Mouse (Mus musculus) intestine, embryonic 15.5 days (tissue): ENCODE measurements around the gene Sumo2. TPM values are rescaled to one million over a fixed set of nuclear protein-coding genes. Genes with fewer than 3 reads are reported as not detected.
"Not testable (repeated sequence)": the region's sequence is repeated elsewhere in the genome, so short reads cannot be mapped to it uniquely, and the experiment has no call there.

Source experiments
- ATAC-seq: fragments of 200-750 bp; cut with Nextera tagmentation; 2 replicates; pipeline ENCODE4 v1.8.0; 2017; ENCODE audit warnings: moderate TSS enrichment, moderate library complexity
- H3K27ac ChIP-seq: fragments of 300-500 bp; sonication (generic); 2 replicates; pipeline ENCODE4 v1.5.1; 2015; ENCODE audit warnings: mild to moderate bottlenecking, inconsistent platforms
- H3K27me3 ChIP-seq: fragments of 300-500 bp; sonication (generic); replicated peaks from 2 replicates; pipeline ENCODE4 v1.6.1; 2015; ENCODE audit warnings: inconsistent platforms
- H3K36me3 ChIP-seq: fragments of 300-500 bp; sonication (generic); 2 replicates; pipeline ENCODE4 v1.6.1; 2015; ENCODE audit warnings: inconsistent platforms
- H3K4me1 ChIP-seq: fragments of 300-500 bp; sonication (generic); replicated peaks from 2 replicates; pipeline ENCODE4 v1.6.1; 2015; ENCODE audit warnings: inconsistent platforms
- H3K4me2 ChIP-seq: fragments of 300-500 bp; sonication (generic); replicated peaks from 2 replicates; pipeline ENCODE4 v1.6.1; 2015; ENCODE audit warnings: mild to moderate bottlenecking, inconsistent platforms
- H3K4me3 ChIP-seq: fragments of 300-500 bp; sonication (generic); replicated peaks from 2 replicates; pipeline ENCODE4 v1.5.1; 2015; ENCODE audit warnings: inconsistent platforms
- H3K9ac ChIP-seq: fragments of 300-500 bp; sonication (generic); 2 replicates; pipeline ENCODE4 v1.6.1; 2015; ENCODE audit warnings: inconsistent platforms
- H3K9me3 ChIP-seq: fragments of 300-500 bp; sonication (generic); 2 replicates; pipeline ENCODE4 v1.6.1; 2016; ENCODE audit warnings: inconsistent platforms
- WGBS: fragments of 180-500 bp; shearing (Covaris S2); methylation state at CpG from one replicate; pipeline ENCODE4 v1.1.7; 2015; 5-methylcytosine and 5-hydroxymethylcytosine counted together
- polyA plus RNA-seq: library from polyadenylated mRNA; unstranded; fragments of >200 nt; fragmentation: Nextera tagmentation; extraction: Ambion mirVana; gene quantifications from 2 replicates; pipeline ENCODE4 v1.2.1, GENCODE M21; 2015

The Sumo2 gene
- polyA plus RNA-seq, 1 experiment from 2014 or later, result 860 TPM

DNA sequence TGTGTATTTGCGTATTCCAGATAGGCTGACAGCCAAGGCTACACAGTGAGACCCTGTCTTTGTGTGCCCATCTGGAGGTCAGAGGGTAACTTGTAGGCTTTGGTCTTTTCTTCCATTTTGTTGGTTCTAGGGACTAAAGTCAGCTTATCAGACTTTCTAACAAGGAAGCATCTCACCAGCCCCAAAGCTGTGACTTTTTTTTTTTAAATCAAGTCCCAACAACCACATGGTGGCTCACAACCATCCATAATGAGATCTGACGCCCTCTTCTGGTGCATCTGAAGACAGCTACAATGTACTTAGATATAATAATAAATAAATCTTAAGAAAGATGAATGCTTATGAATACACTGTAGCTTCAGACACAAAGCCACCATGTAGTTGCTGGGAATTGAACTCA, 2.0 kb upstream of the Sumo2 start:
- Histone ChIP-seq H3K27me3 (no peaks in the 10 kb centered on the region), H3K9ac (no peak overlapping the region), H3K4me3 (no peak overlapping the region), H3K36me3 (peaks cover under 1% of the 10 kb centered on the region), H3K27ac (no peak overlapping the region), H3K4me2 (no peak overlapping the region), H3K4me1 (0 out of 2 replicates have a peak, but pooled peaks cover 3% of the 10 kb centered on the region), H3K9me3 (no peaks in the 10 kb centered on the region)
- no peak for ATAC-seq
- 69% methylated on average over 2 of the region's 2 CpGs for WGBS

GRCm38 (mm10) chr11:115536856-115537568, 936 bp upstream of the Sumo2 start:
- H3K9ac ChIP-seq, result no peak overlapping the region
- H3K4me3 ChIP-seq, result no peak overlapping the region
- peaks cover 11% of the 10 kb centered on the region for H3K36me3 ChIP-seq
- H3K27ac ChIP-seq, result peak overlapping the region; percentile 100
- no peak; the same call in 1 of the 2 replicates for ATAC-seq
- H3K27me3 ChIP-seq, result no peaks in the 10 kb centered on the region
- H3K4me1 ChIP-seq, result 0 out of 2 replicates have a peak, but pooled peaks cover 6% of the 10 kb centered on the region
- no peaks in the 10 kb centered on the region for H3K9me3 ChIP-seq
- 88% methylated on average over 10 of the region's 10 CpGs for WGBS
- peak overlapping the region; percentile 68; the same call in 1 of the 2 replicates for H3K4me2 ChIP-seq

- peak; percentile 81 for ATAC-seq
- H3K4me2 ChIP-seq, result peak overlapping the region; percentile 68
- H3K27me3 ChIP-seq, result no peaks in the 10 kb centered on the region
- H3K4me3 ChIP-seq, result peak overlapping the region; percentile 94
- WGBS, result under 1% methylated on average over 49 of the region's 84 CpGs
- H3K9me3 ChIP-seq, result no peaks in the 10 kb centered on the region
- H3K4me1 ChIP-seq, result 0 out of 2 replicates have a peak, but pooled peaks cover 6% of the 10 kb centered on the region
- peak overlapping the region; percentile 100 for H3K27ac ChIP-seq
- H3K36me3 ChIP-seq, result peaks cover 17% of the 10 kb centered on the region
- peak overlapping the region; percentile 98 for H3K9ac ChIP-seq
Observed at GRCm38 (mm10) chr11:115535401-115536037, 557 bp downstream of the Sumo2 start.

GRCm38 (mm10) chr11:115534759-115535371, 1.2 kb downstream of the Sumo2 start:
- 2% methylated on average over 11 of the region's 11 CpGs for WGBS
- peak overlapping the region; percentile 94 for H3K4me3 ChIP-seq
- peak overlapping the region; percentile 100 for H3K27ac ChIP-seq

DNA sequence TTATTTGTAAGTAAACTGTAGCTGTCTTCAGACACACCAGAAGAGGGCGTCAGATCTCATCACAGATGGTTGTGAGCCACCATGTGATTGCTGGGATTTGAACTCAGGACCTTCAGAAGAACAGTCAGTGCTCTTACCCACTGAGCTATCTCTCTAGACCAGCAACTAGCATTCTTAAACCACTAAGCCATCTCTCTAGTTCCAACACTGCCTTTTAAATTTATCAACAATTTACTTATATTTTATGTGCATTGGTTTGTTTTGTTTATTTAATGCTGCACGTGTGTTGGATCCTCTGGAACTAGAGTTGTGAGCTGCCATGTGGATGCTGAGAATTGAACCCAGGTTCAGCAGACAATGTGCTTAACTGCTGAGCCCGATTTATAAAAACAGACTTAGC, 9.6 kb downstream of the Sumo2 start:
- 73% methylated on average over 3 of the region's 3 CpGs for WGBS
- not testable (repeated sequence) for H3K9me3 ChIP-seq, ATAC-seq, H3K4me1 ChIP-seq, H3K27ac ChIP-seq, H3K4me3 ChIP-seq, H3K4me2 ChIP-seq, H3K27me3 ChIP-seq, H3K9ac ChIP-seq
- peaks cover 30% of the 10 kb centered on the region for H3K36me3 ChIP-seq

More at GRCm38 (mm10) chr11:115534759-115535371, 1.2 kb downstream of the Sumo2 start:
- Histone ChIP-seq H3K9ac (peak overlapping the region; percentile 98), H3K4me1 (0 out of 2 replicates have a peak, but pooled peaks cover 6% of the 10 kb centered on the region), H3K4me2 (peak overlapping the region; percentile 68), H3K36me3 (peaks cover 17% of the 10 kb centered on the region), H3K9me3 (no peaks in the 10 kb centered on the region), H3K27me3 (no peaks in the 10 kb centered on the region)
- ATAC-seq, result no peak

DNA sequence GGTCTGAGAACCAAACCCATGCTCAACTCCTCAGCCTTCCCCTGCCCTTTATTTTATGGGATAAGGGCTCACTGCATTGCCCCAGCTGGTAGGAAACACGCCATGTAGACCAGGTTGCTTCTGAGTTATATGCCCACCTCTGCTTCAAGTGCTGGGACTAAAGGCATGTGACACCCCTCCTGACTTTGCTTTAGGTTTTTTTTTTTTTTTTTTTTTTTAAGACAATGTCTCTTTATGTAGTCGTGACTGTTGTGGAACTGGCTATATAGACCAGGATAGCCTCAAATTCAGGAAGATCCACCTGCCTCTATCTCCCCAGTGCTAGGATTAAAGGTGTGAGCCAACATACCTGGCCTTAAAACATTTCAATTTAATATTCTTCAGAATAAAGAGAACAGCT, 13.4 kb downstream of the Sumo2 start:
- no peaks in the 10 kb centered on the region for H3K27me3 ChIP-seq
- 73% methylated on average over 2 of the region's 2 CpGs for WGBS
- no peaks in the 10 kb centered on the region for H3K9me3 ChIP-seq
- peaks cover 25% of the 10 kb centered on the region for H3K36me3 ChIP-seq
- H3K9ac ChIP-seq, result no peak overlapping the region
- no peak overlapping the region for H3K27ac ChIP-seq
- H3K4me2 ChIP-seq, result no peak overlapping the region
- ATAC-seq, result no peak
- no peaks in the 10 kb centered on the region for H3K4me1 ChIP-seq
- no peak overlapping the region for H3K4me3 ChIP-seq

DNA sequence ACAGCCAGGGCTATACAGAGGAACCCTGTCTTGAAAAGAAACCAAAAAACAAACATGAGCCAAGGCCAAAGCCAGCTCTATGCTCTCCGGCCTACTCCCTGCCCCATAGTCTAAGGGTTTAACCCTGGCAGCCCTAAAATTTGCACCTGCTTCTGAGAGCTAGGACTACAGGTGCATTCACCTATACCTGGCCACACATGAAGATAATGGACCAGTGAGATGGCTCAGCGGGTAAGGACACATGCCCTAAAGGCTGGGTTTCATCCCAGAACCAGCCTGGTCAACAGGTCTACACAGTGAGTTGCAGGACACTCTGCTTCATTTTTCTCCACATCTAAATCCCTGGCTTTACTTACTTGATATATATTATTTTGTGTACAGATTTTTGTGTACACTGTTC, 13.8 kb downstream of the Sumo2 start:
- no peaks in the 10 kb centered on the region for H3K9me3 ChIP-seq
- no peak overlapping the region for H3K4me3 ChIP-seq
- no peaks in the 10 kb centered on the region for H3K27me3 ChIP-seq
- no peak overlapping the region for H3K27ac ChIP-seq
- H3K9ac ChIP-seq, result no peak overlapping the region
- peaks cover 25% of the 10 kb centered on the region for H3K36me3 ChIP-seq
- H3K4me2 ChIP-seq, result no peak overlapping the region
- no peaks in the 10 kb centered on the region for H3K4me1 ChIP-seq
- ATAC-seq, result no peak
- WGBS, result 86% methylated on average over 2 of the region's 2 CpGs

DNA sequence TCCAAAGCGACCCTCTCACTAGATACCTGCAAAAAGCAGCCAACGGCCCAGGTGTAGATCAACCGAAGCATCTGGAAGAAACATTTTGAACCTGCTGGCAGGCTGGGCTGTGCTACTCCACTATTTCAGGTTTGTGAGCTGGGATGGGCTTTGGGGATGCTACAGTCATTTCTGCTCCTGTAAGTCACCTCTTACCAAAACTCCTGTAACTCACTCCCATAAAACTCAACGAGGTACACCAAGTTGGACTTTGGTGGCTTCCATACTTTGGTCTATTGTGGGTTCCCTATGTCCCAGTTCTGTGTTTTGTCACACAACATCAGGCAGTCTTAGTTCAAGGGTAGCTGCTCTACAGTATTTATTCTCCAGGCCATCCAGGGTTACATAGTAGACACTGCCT, 15.0 kb downstream of the Sumo2 start:
- no peak overlapping the region for H3K27ac ChIP-seq
- WGBS, result 78% methylated on average over 4 of the region's 4 CpGs
- no peaks in the 10 kb centered on the region for H3K27me3 ChIP-seq
- no peak overlapping the region for H3K4me2 ChIP-seq
- H3K4me3 ChIP-seq, result no peak overlapping the region
- peaks cover 18% of the 10 kb centered on the region for H3K36me3 ChIP-seq
- H3K4me1 ChIP-seq, result no peaks in the 10 kb centered on the region
- H3K9ac ChIP-seq, result no peak overlapping the region
- ATAC-seq, result no peak
- no peaks in the 10 kb centered on the region for H3K9me3 ChIP-seq

DNA sequence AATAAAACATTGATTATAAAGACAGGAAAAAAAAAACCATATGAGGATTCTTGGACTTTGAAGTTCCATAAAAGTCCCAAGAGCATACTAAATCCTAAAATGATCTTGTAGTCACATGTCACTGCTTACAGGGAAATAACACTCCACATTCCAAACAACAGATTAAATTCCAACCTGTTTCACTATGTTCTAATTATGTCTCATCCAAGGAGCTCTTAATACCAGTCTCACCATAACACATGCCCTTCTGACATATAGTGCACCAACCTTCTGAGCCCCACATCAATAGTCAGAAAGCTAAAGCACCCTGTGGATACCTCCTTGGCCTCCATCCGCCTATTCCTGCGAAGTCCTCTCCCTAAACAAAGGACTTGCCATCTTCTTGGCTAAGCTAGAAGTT, 15.9 kb downstream of the Sumo2 start:
- Histone ChIP-seq H3K9me3 (no peaks in the 10 kb centered on the region), H3K4me3 (no peak overlapping the region), H3K36me3 (peaks cover 10% of the 10 kb centered on the region), H3K27ac (no peak overlapping the region), H3K9ac (no peak overlapping the region), H3K27me3 (no peaks in the 10 kb centered on the region), H3K4me2 (no peak overlapping the region), H3K4me1 (no peaks in the 10 kb centered on the region)
- 78% methylated on average over 2 of the region's 2 CpGs for WGBS
- ATAC-seq, result no peak

DNA sequence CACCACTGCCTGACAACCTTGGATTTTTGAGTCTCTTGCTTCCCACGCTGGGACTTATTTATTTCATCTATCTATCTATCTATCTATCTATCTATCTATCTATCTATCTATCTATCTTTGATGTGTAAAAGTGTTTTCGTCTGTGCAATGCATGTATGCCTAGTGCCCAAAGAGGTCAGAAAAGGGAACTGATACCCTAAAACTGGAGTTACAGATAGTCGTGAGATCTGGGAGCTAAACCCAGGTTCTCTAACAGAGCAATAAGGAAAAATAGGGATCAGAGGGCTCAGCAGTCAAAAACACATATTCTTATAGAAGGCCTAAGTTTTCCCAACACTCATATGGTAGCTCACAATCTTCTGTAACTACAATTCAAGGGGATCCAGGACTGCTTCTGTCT, 16.5 kb downstream of the Sumo2 start:
- no peak overlapping the region for H3K4me3 ChIP-seq
- no peaks in the 10 kb centered on the region for H3K9me3 ChIP-seq
- no peaks in the 10 kb centered on the region for H3K27me3 ChIP-seq
- H3K27ac ChIP-seq, result no peak overlapping the region
- WGBS, result 86% methylated on average over 3 of the region's 3 CpGs
- H3K4me2 ChIP-seq, result no peak overlapping the region
- no peak overlapping the region for H3K9ac ChIP-seq
- 0 out of 2 replicates have a peak, but pooled peaks cover 7% of the 10 kb centered on the region for H3K36me3 ChIP-seq
- no peaks in the 10 kb centered on the region for H3K4me1 ChIP-seq
- ATAC-seq, result no peak

- Histone ChIP-seq H3K4me1 (no peaks in the 10 kb centered on the region), H3K9ac (no peak overlapping the region), H3K36me3 (0 out of 2 replicates have a peak, but pooled peaks cover 5% of the 10 kb centered on the region), H3K4me2 (no peak overlapping the region), H3K27ac (no peak overlapping the region), H3K27me3 (no peaks in the 10 kb centered on the region), H3K4me3 (no peak overlapping the region), H3K9me3 (no peaks in the 10 kb centered on the region)
- ATAC-seq, result no peak
- 66% methylated on average over 9 of the region's 9 CpGs for WGBS
Observed at GRCm38 (mm10) chr11:115518693-115519092, 17.4 kb downstream of the Sumo2 start.

DNA sequence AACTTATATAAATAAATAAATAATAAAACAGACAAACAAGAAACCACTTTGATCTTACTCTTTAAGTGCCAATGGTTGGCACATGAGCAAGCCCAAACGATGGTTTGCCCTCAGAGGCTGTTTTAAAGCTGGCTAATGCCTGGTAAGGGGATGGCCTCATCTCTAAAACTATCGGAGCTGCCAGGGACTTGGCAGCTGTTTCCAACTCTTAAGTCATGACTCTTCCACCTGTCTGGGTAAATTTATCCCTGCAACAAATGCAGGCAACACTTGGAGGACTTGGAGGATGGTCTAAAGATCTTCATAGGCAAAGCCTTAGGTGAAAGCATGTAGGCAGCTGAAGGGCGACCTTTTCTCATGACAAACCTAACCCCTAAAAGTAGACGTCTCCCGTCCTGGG, 19.1 kb downstream of the Sumo2 start:
- 73% methylated on average over 5 of the region's 5 CpGs for WGBS
- Histone ChIP-seq H3K9me3 (no peaks in the 10 kb centered on the region), H3K4me2 (no peak overlapping the region), H3K27me3 (no peaks in the 10 kb centered on the region), H3K9ac (no peak overlapping the region), H3K4me3 (no peak overlapping the region), H3K27ac (no peak overlapping the region), H3K4me1 (peaks cover 11% of the 10 kb centered on the region), H3K36me3 (no peaks in the 10 kb centered on the region)
- ATAC-seq, result no peak
